Mouse (Mus musculus) embryonic fibroblast, embryonic 13.5 days (primary cell): Measurements from ENCODE around the gene Kcns1.

Experiments used
- CTCF ChIP-seq: IDR thresholded peaks from 2 replicates; pipeline ENCODE4 v1.5.1; 2011; ENCODE audit warnings: mild to moderate bottlenecking, control low read depth, low read length, moderate library complexity, borderline replicate concordance; ENCODE audit not compliant: insufficient read depth
- POLR2A ChIP-seq: IDR thresholded peaks from 2 replicates; pipeline ENCODE4 v1.6.1; 2011; ENCODE audit warnings: low read depth, mild to moderate bottlenecking, control low read depth, low read length, moderate library complexity

GRCm38 (mm10) chr2:164123169-164123766, 47.6 kb downstream of the Kcns1 start:
- TF ChIP-seq CTCF (no peak), POLR2A (no peak)
